Mouse (Mus musculus): ENCODE measurements at regions not wholly inside any gene's neighbourhood (a gene's known extent, or its start where the extent isn't known, plus 50 kb on each side); places are given as distances from the start of the nearest gene placed in this dataset.

GRCm38 (mm10) chr12:24252071-24252874 lies 155.2 kb upstream of the 9030624G23Rik start:
- peak; percentile 6 for DNase-seq
